Mouse (Mus musculus): ENCODE data around the gene Pik3ca. TPM values are rescaled to one million over a fixed set of nuclear protein-coding genes. Genes with fewer than 3 reads are reported as not detected.

Gene Pik3ca
- polyA plus RNA-seq (2017; shearing (Covaris generic)) = 30.3 TPM

DNA sequence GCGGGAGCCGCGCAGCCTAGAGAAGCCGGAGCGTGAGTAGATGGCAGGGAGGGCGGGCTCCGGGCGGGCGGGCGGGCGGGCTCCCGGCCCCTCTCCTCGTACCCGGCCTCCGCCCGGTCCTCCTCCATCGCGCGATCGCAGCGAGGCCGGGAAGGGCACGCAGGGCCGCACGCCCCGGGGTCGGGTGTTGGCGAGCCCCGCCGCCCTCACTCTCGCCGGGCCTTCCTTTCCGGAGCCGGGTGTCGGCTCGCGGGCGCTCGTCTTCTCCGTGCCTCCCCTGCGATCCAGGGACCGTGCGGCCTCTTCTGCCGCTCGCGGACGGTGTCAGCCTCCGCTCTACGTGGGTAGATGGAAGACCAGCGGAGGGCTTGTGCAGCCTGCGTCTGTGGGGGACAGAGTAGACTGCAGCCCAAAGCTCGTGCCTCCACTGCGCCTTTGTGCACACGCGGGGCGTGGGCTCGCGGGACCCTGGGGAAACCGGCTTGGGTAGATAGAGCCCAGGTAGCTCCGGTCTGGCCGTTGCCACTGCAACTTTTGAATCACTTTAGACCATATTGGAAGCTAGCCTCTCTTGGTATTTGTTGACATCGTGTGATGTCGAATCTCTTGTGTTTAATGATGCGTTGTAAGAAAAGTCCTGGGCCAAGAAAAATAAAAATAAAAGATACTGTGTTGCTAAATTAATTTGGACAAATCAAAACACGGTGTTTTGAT, at the start of gene Pik3ca:
TSS of gene Pik3ca (plus strand) at position 211 of the 714 bp plus-strand sequence.

DNA sequence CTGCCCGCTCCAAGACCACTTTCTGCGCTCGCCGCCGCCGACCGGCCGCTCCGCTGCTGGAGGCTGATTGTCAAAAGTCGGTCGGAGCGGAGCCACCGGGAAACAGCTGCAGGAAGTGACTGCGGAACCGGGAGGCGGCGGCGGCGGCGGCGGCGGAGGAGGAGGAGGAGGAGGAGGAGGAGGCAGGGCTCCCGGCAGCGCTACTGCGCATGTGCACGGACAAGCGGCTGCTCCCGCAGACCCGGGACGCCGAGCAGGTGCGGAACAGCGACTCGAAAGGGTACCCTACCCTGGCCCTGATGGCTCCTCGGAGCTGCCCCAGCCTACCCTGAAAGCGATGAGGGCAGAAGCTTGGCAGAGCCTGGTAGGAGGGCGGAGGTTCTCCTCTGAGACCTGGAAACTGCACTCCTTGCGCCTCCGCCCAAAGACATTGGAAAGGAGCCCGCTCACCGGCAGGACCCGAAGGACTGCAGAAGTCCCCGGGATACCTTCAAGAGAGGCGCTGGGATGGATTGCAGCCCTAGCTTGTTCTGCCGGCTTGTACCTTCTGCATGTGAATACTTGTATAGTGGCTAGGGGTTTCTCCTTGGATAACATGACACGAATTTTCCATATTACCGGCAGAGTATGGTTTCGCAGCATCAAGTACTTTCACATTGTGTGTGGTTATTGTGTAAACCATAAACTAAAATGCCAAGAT, 31.8 kb upstream of the Pik3ca start, which contains the start of gene Zmat3:
TSS of gene Zmat3 (minus strand) at position 469 of the 700 bp plus-strand sequence.

DNA sequence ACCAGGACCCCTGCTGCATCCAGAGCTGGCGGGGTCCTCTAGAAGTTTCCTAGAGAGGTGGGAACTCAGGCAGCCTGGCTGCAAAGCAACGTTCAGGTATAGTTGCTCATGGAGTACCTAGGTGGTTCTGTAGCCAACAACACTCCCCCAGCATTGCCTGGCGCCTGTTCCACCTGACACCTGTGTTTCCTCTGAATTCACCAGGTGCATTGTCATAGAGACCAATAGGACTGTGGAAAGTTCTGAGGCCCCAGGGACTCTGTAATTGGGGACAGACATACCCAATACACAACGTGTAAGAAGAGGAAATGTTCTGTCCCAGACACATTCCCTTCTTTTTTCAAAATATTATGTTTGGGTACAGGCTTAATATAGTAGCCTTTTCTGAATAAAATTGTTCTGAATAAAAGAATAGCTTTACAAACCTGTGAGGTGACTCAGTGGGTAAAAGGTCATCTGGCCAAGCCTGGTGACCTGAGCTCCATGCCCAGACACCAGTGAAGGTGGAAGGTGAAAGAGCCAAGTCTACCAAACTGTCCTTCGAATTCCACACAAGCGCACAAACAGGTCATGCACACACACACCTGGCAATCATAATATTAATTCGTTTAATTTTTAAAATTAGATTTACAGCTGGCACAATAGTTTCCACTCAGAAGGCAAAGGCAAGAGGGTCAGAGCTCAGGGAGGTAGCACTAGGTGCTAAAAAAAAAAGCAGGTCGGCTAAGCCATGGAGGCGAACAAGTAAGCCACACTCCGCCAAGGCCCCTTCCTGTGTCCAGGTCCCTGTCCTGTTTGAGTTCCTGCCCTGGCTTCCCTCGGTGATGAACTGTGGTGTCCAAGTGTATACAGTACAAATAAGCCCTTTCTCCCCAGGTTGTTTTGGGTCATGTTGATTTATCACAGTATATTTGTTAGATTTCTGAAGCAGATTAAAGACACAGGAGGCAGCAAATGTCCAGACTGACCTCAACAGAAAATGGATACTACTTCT, 94.9 kb downstream of the Pik3ca start, which contains the start of gene Kcnmb3:
TSS of gene Kcnmb3 (minus strand) at position 135 of the 994 bp plus-strand sequence.

DNA sequence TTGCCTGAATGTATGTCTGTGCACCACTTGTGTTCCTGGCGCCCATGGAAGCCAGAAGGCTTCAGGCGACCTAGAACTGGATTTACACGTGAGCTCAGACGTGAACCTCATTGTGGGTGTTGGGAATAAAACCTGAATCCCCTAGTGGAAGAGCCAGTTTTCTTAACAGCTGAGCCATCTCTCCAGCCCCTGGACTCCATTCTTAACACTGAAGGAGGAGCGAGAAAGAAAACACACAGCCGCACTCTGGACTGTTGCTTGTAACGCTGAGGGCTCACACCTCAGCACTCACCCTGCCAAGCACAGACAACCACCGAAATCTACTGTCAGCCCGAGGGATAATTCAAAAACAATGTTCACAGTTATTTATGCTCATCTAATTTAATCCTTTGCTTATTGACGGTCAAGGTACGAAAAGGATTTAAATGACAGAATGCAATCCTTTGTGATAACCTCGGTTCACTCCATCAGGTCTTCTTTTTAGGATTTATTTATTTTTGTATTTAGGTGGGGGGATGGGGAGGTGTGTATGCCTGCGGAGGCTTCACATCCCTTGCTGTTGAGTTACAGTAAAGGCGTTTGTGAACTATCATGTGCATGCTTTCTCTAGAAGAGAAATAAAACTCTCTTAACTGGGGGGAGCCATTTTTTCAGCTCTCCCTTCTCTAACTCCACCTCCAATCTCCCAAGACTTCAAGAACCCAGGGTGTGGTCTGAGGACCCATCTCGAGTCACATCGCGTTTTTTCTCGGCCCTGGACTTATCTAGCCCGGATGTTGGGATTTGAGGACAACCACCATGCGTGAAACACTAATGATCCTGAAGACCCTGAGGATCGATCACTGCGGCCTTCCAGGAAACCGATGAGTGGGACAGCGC, 112.3 kb downstream of the Pik3ca start, which contains the start of gene Zfp639:
TSS of gene Zfp639 (plus strand) at position 764 of the 879 bp plus-strand sequence.

Other genes starting within 250 kb of the Pik3ca start
- 1.9 TPM for gene Zmat3, start 31.7 kb upstream of the Pik3ca start, polyA plus RNA-seq (2017; shearing (Covaris generic))
- 0.34 TPM for gene Kcnmb3, start 94.6 kb downstream of the Pik3ca start, polyA plus RNA-seq (2017; shearing (Covaris generic))
- gene Zfp639, start 112.6 kb downstream of the Pik3ca start, polyA plus RNA-seq (2017; shearing (Covaris generic)) = 80.8 TPM
- gene Mfn1, start 131.8 kb downstream of the Pik3ca start, polyA plus RNA-seq (2017; shearing (Covaris generic)) = 18.8 TPM
- 12.4 TPM for gene Gnb4, start 218.9 kb downstream of the Pik3ca start, polyA plus RNA-seq (2017; shearing (Covaris generic))

Measured in naive thymus-derived CD4-positive, alpha-beta T cell, adult 5 months (primary cell).